Mouse (Mus musculus) liver, embryonic 11.5 days (tissue): ENCODE measurements around the gene Slc9a1. TPM values are rescaled to one million over a fixed set of nuclear protein-coding genes. Genes with fewer than 3 reads are reported as not detected.

Experiments used
- ATAC-seq: fragments of 200-750 bp; cut with Nextera tagmentation; replicated peaks from 2 replicates; pipeline ENCODE4 v1.8.0; 2017; ENCODE audit warnings: moderate number of reproducible peaks, mild to moderate bottlenecking, moderate TSS enrichment, moderate library complexity; ENCODE audit not compliant: low FRiP score
- DNase-seq: peaks from one replicate; pipeline ENCODE4 v3.0.0-alpha.2; 2017; ENCODE audit warnings: low spot score
- H3K27ac ChIP-seq: fragments of 300-500 bp; sonication (generic); 2 replicates; pipeline ENCODE4 v1.5.1; 2014; ENCODE audit warnings: mild to moderate bottlenecking, low read depth, low read length, control low read depth
- H3K27me3 ChIP-seq: fragments of 300-500 bp; sonication (generic); replicated peaks from 2 replicates; pipeline ENCODE4 v1.6.1; 2014; ENCODE audit warnings: low read length, mixed read lengths; ENCODE audit not compliant: control insufficient read depth, insufficient read depth
- H3K36me3 ChIP-seq: fragments of 300-500 bp; sonication (generic); 2 replicates; pipeline ENCODE4 v1.6.1; 2014; ENCODE audit warnings: mild to moderate bottlenecking, low read length, moderate library complexity, mixed read lengths; ENCODE audit not compliant: control insufficient read depth, insufficient read depth
- H3K4me1 ChIP-seq: fragments of 300-500 bp; sonication (generic); replicated peaks from 2 replicates; pipeline ENCODE4 v1.6.1; 2014; ENCODE audit warnings: low read length, mixed read lengths; ENCODE audit not compliant: control insufficient read depth, insufficient read depth
- H3K4me2 ChIP-seq: fragments of 300-500 bp; sonication (generic); 2 replicates; pipeline ENCODE4 v1.6.1; 2014; ENCODE audit warnings: mild to moderate bottlenecking, control low read depth, moderate library complexity
- H3K4me3 ChIP-seq: fragments of 300-500 bp; sonication (generic); 2 replicates; pipeline ENCODE4 v1.5.1; 2014; ENCODE audit warnings: low read depth, low read length, control low read depth
- H3K9ac ChIP-seq: fragments of 300-500 bp; sonication (generic); 2 replicates; pipeline ENCODE4 v1.6.1; 2014; ENCODE audit warnings: low read depth, low read length, control low read depth
- H3K9me3 ChIP-seq: fragments of 300-500 bp; sonication (generic); 2 replicates; pipeline ENCODE4 v1.6.1; 2016; ENCODE audit warnings: low read length, inconsistent platforms, mixed read lengths; ENCODE audit not compliant: control insufficient read depth
- WGBS: fragments of 180-500 bp; shearing (Covaris S2); extraction: QIAGEN DNeasy Blood & Tissue Kit; methylation state at CpG from one replicate; pipeline ENCODE4 v1.1.7; 2014; 5-methylcytosine and 5-hydroxymethylcytosine counted together
- polyA plus RNA-seq: library from polyadenylated mRNA; unstranded; fragments of >200 nt; fragmentation: Nextera tagmentation; extraction: Ambion mirVana; gene quantifications from 2 replicates; pipeline ENCODE4 v1.2.1, GENCODE M21; 2014

Slc9a1 gene
- polyA plus RNA-seq, 1 experiment from 2014 or later = 6.9 TPM

GRCm38 (mm10) chr4:133379861-133380260 is 10.4 kb downstream of the Slc9a1 start:
- WGBS = 63% methylated on average over 3 of the region's 3 CpGs
- ATAC-seq = no peak
- H3K9ac ChIP-seq = no peak overlapping the region; the same call in 1 of the 2 replicates
- no peak overlapping the region for H3K4me3 ChIP-seq
- DNase-seq = no peak
- H3K27ac ChIP-seq = no peak overlapping the region; the same call in 1 of the 2 replicates
- no peaks in the 10 kb centered on the region for H3K9me3 ChIP-seq
- H3K36me3 ChIP-seq = 0 out of 2 replicates have a peak, but pooled peaks cover under 1% of the 10 kb centered on the region
- H3K4me2 ChIP-seq = 0 out of 2 replicates have a peak overlapping the region, but pooled peaks have one; percentile 6
- peaks cover 54% of the 10 kb centered on the region for H3K4me1 ChIP-seq
- H3K27me3 ChIP-seq = no peaks in the 10 kb centered on the region

GRCm38 (mm10) chr4:133380532-133380931 is 11.0 kb downstream of the Slc9a1 start:
- Histone ChIP-seq H3K4me1 (peaks cover 51% of the 10 kb centered on the region), H3K9me3 (no peaks in the 10 kb centered on the region), H3K27me3 (no peaks in the 10 kb centered on the region), H3K27ac (no peak overlapping the region), H3K4me3 (no peak overlapping the region), H3K9ac (no peak overlapping the region), H3K4me2 (no peak overlapping the region), H3K36me3 (no peaks in the 10 kb centered on the region)
- WGBS = 86% methylated on average over 6 of the region's 6 CpGs
- ATAC-seq (no peak), DNase-seq (no peak)

- H3K27ac ChIP-seq = no peak overlapping the region
Observed at GRCm38 (mm10) chr4:133381141-133381540, 11.6 kb downstream of the Slc9a1 start.

GRCm38 (mm10) chr4:133386061-133386797 is 16.7 kb downstream of the Slc9a1 start:
- peaks cover 28% of the 10 kb centered on the region for H3K4me1 ChIP-seq
- no peaks in the 10 kb centered on the region for H3K9me3 ChIP-seq
- H3K27ac ChIP-seq = no peak overlapping the region
- no peaks in the 10 kb centered on the region for H3K27me3 ChIP-seq
- no peak overlapping the region for H3K9ac ChIP-seq
- no peak overlapping the region for H3K4me3 ChIP-seq
- ATAC-seq (no peak), DNase-seq (no peak)
- H3K4me2 ChIP-seq = no peak overlapping the region
- 86% methylated on average over 7 of the region's 7 CpGs for WGBS
- H3K36me3 ChIP-seq = no peaks in the 10 kb centered on the region

More at GRCm38 (mm10) chr4:133381141-133381540, 11.6 kb downstream of the Slc9a1 start:
- no peak overlapping the region for H3K4me3 ChIP-seq
- no peaks in the 10 kb centered on the region for H3K9me3 ChIP-seq
- H3K36me3 ChIP-seq = no peaks in the 10 kb centered on the region
- DNase-seq (no peak), ATAC-seq (no peak)
- no peaks in the 10 kb centered on the region for H3K27me3 ChIP-seq
- 71% methylated on average over 8 of the region's 8 CpGs for WGBS
- H3K4me2 ChIP-seq = no peak overlapping the region
- H3K4me1 ChIP-seq = peaks cover 45% of the 10 kb centered on the region
- H3K9ac ChIP-seq = no peak overlapping the region

GRCm38 (mm10) chr4:133387053-133387452 is 17.5 kb downstream of the Slc9a1 start:
- no peak overlapping the region for H3K4me3 ChIP-seq
- no peak overlapping the region for H3K9ac ChIP-seq
- no peaks in the 10 kb centered on the region for H3K9me3 ChIP-seq
- DNase-seq (no peak), ATAC-seq (no peak)
- H3K27me3 ChIP-seq = no peaks in the 10 kb centered on the region
- no peaks in the 10 kb centered on the region for H3K36me3 ChIP-seq
- peaks cover 32% of the 10 kb centered on the region for H3K4me1 ChIP-seq
- H3K27ac ChIP-seq = no peak overlapping the region
- H3K4me2 ChIP-seq = no peak overlapping the region

- ATAC-seq = no peak
- 87% methylated on average over 16 of the region's 16 CpGs for WGBS
- H3K4me1 ChIP-seq = peaks cover 33% of the 10 kb centered on the region
- H3K4me3 ChIP-seq = no peak overlapping the region
- no peaks in the 10 kb centered on the region for H3K9me3 ChIP-seq
- no peak overlapping the region for H3K9ac ChIP-seq
- no peak overlapping the region for H3K4me2 ChIP-seq
- H3K27ac ChIP-seq = no peak overlapping the region; the same call in 1 of the 2 replicates
- H3K27me3 ChIP-seq = no peaks in the 10 kb centered on the region
- no peaks in the 10 kb centered on the region for H3K36me3 ChIP-seq
- no peak for DNase-seq
Observed at GRCm38 (mm10) chr4:133388781-133389552, 19.5 kb downstream of the Slc9a1 start.

- ATAC-seq = peak; percentile 95
- Histone ChIP-seq H3K27me3 (no peaks in the 10 kb centered on the region), H3K36me3 (no peaks in the 10 kb centered on the region), H3K4me3 (no peak overlapping the region), H3K27ac (peak overlapping the region; percentile 68), H3K4me1 (peaks cover 43% of the 10 kb centered on the region), H3K9ac (no peak overlapping the region; the same call in 1 of the 2 replicates), H3K4me2 (peak overlapping the region; percentile 50), H3K9me3 (no peaks in the 10 kb centered on the region)
- 48% methylated on average over 2 of the region's 2 CpGs for WGBS
- DNase-seq = peak; percentile 63
Observed at GRCm38 (mm10) chr4:133390042-133390441, 20.5 kb downstream of the Slc9a1 start.

GRCm38 (mm10) chr4:133390585-133390984 is 21.1 kb downstream of the Slc9a1 start:
- WGBS = 70% methylated on average over 6 of the region's 6 CpGs
- H3K4me2 ChIP-seq = peak overlapping the region; percentile 50
- H3K27ac ChIP-seq = peak overlapping the region; percentile 68
- no peaks in the 10 kb centered on the region for H3K27me3 ChIP-seq
- no peak for DNase-seq
- H3K9ac ChIP-seq = peak overlapping the region; percentile 7; the same call in 1 of the 2 replicates
- peaks cover 49% of the 10 kb centered on the region for H3K4me1 ChIP-seq
- ATAC-seq = no peak
- H3K36me3 ChIP-seq = no peaks in the 10 kb centered on the region
- H3K9me3 ChIP-seq = no peaks in the 10 kb centered on the region
- no peak overlapping the region for H3K4me3 ChIP-seq
